Mouse (Mus musculus): ENCODE measurements around the gene Gm28051. TPM values are rescaled to one million over a fixed set of nuclear protein-coding genes. Genes with fewer than 3 reads are reported as not detected.

The Gm28051 gene
- total RNA-seq (2012; rRNA removed) (not detected in 2 replicates), polyA plus RNA-seq (2012; ENCODE audit: insufficient read depth in 1 of 2, insufficient read length in 2 of 2, low read depth in 1 of 2, low replicate concordance in 2 of 2, missing spikeins in 1 of 2) (not detected)

- no peaks in the 10 kb centered on the region for H3K9me3 ChIP-seq (replicated peaks; ENCODE audit: insufficient read depth, low read length)
- H3K27me3 ChIP-seq (ENCODE audit: control insufficient read depth in 1 of 2, insufficient read depth in 2 of 2, low read length in 2 of 2), result no peaks in the 10 kb centered on the region
- H3K79me2 ChIP-seq (ENCODE audit: control insufficient read depth, insufficient read depth, low read length, poor library complexity), result peaks cover 55% of the 10 kb centered on the region
- H3K4me3 ChIP-seq (ENCODE audit: control insufficient read depth in 1 of 2, insufficient read depth in 1 of 2, low read depth in 2 of 2, low read length in 2 of 2), result peak within 1 kb of the TSS; percentile 85 to 94
- H3K36me3 ChIP-seq (ENCODE audit: control insufficient read depth in 1 of 2, insufficient read depth in 2 of 2, low read length in 2 of 2), result peaks cover 7 to 33% of the 10 kb centered on the region in 2 experiments
- peak within 1 kb of the TSS; percentile 69 for H3K27ac ChIP-seq (ENCODE audit: control insufficient read depth, low read depth, low read length)
- peak within 1 kb of the TSS; percentile 87 for H3K9ac ChIP-seq (ENCODE audit: control insufficient read depth, low read depth, low read length, poor library complexity, severe bottlenecking)
- TF ChIP-seq ELF1 (IDR thresholded peaks at IDR 0.05; ENCODE audit: low read depth, low read length) (peak; percentile 94), RCOR1 (IDR thresholded peaks at IDR 0.05; ENCODE audit: low read depth, low read length) (no peak), MEF2A (IDR thresholded peaks at IDR 0.05; ENCODE audit: extremely low read depth, insufficient replicate concordance, low read depth, low read length, poor library complexity, severe bottlenecking) (no peak), BHLHE40 (IDR thresholded peaks at IDR 0.05; ENCODE audit: borderline replicate concordance, low read depth, low read length) (no peak), POLR2A (IDR thresholded peaks at IDR 0.05; ENCODE audit: control insufficient read depth in 1 of 2, insufficient read depth in 1 of 2, low read depth in 1 of 2, low read length in 2 of 2, poor library complexity in 1 of 2) (peak; percentile 54 to 85; a peak in 3 of 4 replicates), ZNF384 (IDR thresholded peaks at IDR 0.05; ENCODE audit: low read depth, low read length) (no peak), MAZ (IDR thresholded peaks at IDR 0.05; ENCODE audit: low read depth, low read length) (peak; percentile 92), JUND (IDR thresholded peaks at IDR 0.05; ENCODE audit: low read depth, low read length) (no peak), ETS1 (IDR thresholded peaks at IDR 0.05; ENCODE audit: low read depth, low read length) (0 out of 2 replicates have a peak, but pooled peaks have one; percentile 14), ZKSCAN1 (IDR thresholded peaks at IDR 0.05; ENCODE audit: low read depth, low read length) (no peak), TBP (IDR thresholded peaks at IDR 0.05; ENCODE audit: low read depth, low read length) (peak; percentile 57; the same call in 1 of the 2 replicates), GATA1 (IDR thresholded peaks at IDR 0.05; ENCODE audit: low read depth, low read length) (no peak), UBTF (IDR thresholded peaks at IDR 0.05; ENCODE audit: borderline replicate concordance, insufficient read depth, low read depth, low read length) (no peak), CHD2 (IDR thresholded peaks at IDR 0.05; ENCODE audit: low read length) (peak; percentile 25; the same call in 1 of the 2 replicates), MAX (IDR thresholded peaks at IDR 0.05; ENCODE audit: low read length) (0 out of 2 replicates have a peak, but pooled peaks have one; percentile 31), ZC3H11A (IDR thresholded peaks at IDR 0.05; ENCODE audit: low read depth, low read length) (no peak), TAL1 (IDR thresholded peaks at IDR 0.05; ENCODE audit: low read length) (no peak), POLR2AphosphoS5 (IDR thresholded peaks at IDR 0.05; ENCODE audit: borderline replicate concordance, low read depth, low read length) (no peak), NRF1 (IDR thresholded peaks at IDR 0.05; ENCODE audit: insufficient read depth, low read depth, low read length, poor library complexity, severe bottlenecking) (peak; percentile 19; the same call in 1 of the 2 replicates), KAT2A (conservative IDR thresholded peaks at IDR 0.05; ENCODE audit: low read depth, low read length) (peak; percentile 77; the same call in 1 of the 2 replicates), CTCF (IDR thresholded peaks at IDR 0.05 in 2 of 3, conservative IDR thresholded peaks at IDR 0.05 in 1 of 3; ENCODE audit: control insufficient read depth in 1 of 3, insufficient read depth in 1 of 3, low read depth in 2 of 3, low read length in 3 of 3, poor library complexity in 1 of 3, severe bottlenecking in 1 of 3) (no peak), SIN3A (IDR thresholded peaks at IDR 0.05; ENCODE audit: low read length) (peak; percentile 93), E2F4 (IDR thresholded peaks at IDR 0.05; ENCODE audit: borderline replicate concordance, low read depth, low read length) (peak; percentile 80; the same call in 1 of the 2 replicates), USF2 (IDR thresholded peaks at IDR 0.05; ENCODE audit: borderline replicate concordance in 1 of 2, insufficient read depth in 1 of 2, low read depth in 1 of 2, low read length in 2 of 2) (no peak), NELFE (IDR thresholded peaks at IDR 0.05; ENCODE audit: low read depth, low read length) (peak; percentile 83), HCFC1 (IDR thresholded peaks at IDR 0.05; ENCODE audit: low read depth, low read length) (peak; percentile 95), EP300 (IDR thresholded peaks at IDR 0.05; ENCODE audit: low read depth in 1 of 2, low read length in 2 of 2) (0 out of 4 replicates have a peak, but pooled peaks of 1 of the 2 experiments have one; percentile 4), CHD1 (IDR thresholded peaks at IDR 0.05; ENCODE audit: low read depth, low read length) (no peak), GABPA (IDR thresholded peaks at IDR 0.05; ENCODE audit: low read depth, low read length) (no peak), MYC (IDR thresholded peaks at IDR 0.05; ENCODE audit: low read depth, low read length) (no peak), MXI1 (IDR thresholded peaks at IDR 0.05; ENCODE audit: low read depth, low read length) (peak; percentile 80), ZMIZ1 (IDR thresholded peaks at IDR 0.05; ENCODE audit: low read depth, low read length) (0 out of 2 replicates have a peak, but pooled peaks have one; percentile 24), POLR2AphosphoS2 (IDR thresholded peaks at IDR 0.05; ENCODE audit: low read length) (peak; percentile 66; the same call in 1 of the 2 replicates), RAD21 (IDR thresholded peaks at IDR 0.05; ENCODE audit: low read depth, low read length) (no peak)
- H3K4me1 ChIP-seq (ENCODE audit: control insufficient read depth in 1 of 2, insufficient read depth in 2 of 2, low read length in 2 of 2), result peaks cover 0 to 11% of the 10 kb centered on the region in 2 experiments; a peak in 2 of 4 replicates
- DNase-seq (ENCODE audit: low read depth, low spot score), result peak; percentile 98
Observed at GRCm38 (mm10) chr12:102757689-102758402, at the start of gene Gm28051, which contains the start of the genes Gon7 and Ubr7. Gene Gm28051 (minus strand): TSS chr12:102757765. Gene Gon7 (minus strand): TSS chr12:102757803. Gene Ubr7 (plus strand): TSS chr12:102757967.
